Mouse (Mus musculus): Measurements from ENCODE around the gene Dhrs11. TPM values are rescaled to one million over a fixed set of nuclear protein-coding genes. Genes with fewer than 3 reads are reported as not detected.

Dhrs11 gene
- polyA plus RNA-seq, 1 experiment from 2014 or later, result 16.9 TPM

DNA sequence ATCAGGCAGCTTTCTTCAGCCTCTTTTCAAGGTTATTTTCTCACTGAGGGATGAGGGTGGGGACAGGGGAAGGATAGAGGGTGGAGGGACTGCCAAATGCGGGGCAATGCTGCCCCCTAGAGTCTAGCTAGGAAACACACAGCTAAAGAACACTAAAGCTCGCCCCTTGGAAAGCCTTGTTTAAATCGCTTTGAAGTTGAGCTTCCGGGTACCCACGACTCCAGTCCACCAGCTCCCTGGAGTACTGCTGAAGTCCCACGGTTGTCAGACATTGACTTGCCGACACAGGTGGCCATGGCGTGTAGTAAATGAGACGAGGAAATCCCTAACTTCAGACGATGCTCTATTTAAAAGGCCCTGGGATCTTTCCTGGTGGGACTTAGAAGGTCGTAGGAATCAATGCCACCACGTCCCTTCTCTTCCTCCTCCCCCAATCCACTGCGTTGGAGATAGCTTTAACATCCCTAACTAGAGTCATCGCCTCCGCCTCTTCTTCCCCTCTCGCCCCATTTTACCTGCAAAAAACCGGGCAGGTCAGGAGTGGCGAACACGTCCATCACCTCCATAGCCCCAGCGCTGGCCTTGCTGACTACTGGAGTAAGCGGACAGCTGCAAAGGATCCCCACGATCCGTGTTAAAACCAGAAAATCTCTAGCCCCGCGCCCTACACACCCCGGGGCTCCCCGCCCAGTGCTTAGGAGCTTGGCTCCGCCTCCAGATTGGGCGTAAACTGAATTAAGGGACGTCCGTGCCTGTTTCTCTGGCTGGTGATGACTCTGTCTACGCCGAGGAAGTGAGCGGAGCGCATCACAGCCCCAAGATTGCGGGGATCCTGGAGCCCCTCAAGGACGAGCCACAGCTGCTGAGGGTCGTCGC is 10.5 kb downstream of the Dhrs11 start:
- H3K27me3 ChIP-seq (ENCODE audit: poor library complexity, severe bottlenecking), result no peaks in the 10 kb centered on the region
- H3K36me3 ChIP-seq (replicated peaks), result peaks cover 11% of the 10 kb centered on the region
- H3K4me1 ChIP-seq, result peaks cover 33% of the 10 kb centered on the region
- H3K27ac ChIP-seq, result peak overlapping the region; percentile 90
- no peaks in the 10 kb centered on the region for H3K9me3 ChIP-seq
- DNase-seq (ENCODE audit: extremely low spot score, low spot score), result peak; percentile 58
- under 1% methylated on average over 39 of the region's 39 CpGs for WGBS
- peak overlapping the region; percentile 85 for H3K4me3 ChIP-seq

DNA sequence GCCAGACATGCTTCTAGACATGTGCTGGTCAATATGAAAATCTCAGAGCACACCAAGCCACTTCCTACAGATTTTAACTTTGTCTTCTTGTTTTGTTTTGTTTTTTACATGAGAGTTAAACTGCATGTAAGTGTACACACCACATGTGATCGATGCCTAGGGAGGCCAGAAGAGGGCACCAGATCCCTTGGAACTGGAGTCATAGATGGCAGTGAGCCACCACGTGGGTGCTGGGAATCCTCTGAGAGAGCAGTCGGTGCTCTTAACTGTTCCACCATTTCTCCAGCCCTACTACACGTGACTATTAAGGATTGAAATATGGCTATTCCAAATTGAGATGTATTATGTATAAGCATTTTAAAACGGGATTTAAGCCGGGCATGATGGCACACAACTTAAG is 11.4 kb downstream of the Dhrs11 start:
- peaks cover 29% of the 10 kb centered on the region for H3K4me1 ChIP-seq
- no peak for DNase-seq (ENCODE audit: extremely low spot score, low spot score)
- H3K9me3 ChIP-seq, result no peaks in the 10 kb centered on the region
- 82% methylated on average over 6 of the region's 6 CpGs for whole genome bisulfite sequencing
- no peak overlapping the region for H3K27ac ChIP-seq
- H3K4me3 ChIP-seq, result no peak overlapping the region
- H3K27me3 ChIP-seq (ENCODE audit: poor library complexity, severe bottlenecking), result no peaks in the 10 kb centered on the region
- H3K36me3 ChIP-seq (replicated peaks), result peaks cover 8% of the 10 kb centered on the region

DNA sequence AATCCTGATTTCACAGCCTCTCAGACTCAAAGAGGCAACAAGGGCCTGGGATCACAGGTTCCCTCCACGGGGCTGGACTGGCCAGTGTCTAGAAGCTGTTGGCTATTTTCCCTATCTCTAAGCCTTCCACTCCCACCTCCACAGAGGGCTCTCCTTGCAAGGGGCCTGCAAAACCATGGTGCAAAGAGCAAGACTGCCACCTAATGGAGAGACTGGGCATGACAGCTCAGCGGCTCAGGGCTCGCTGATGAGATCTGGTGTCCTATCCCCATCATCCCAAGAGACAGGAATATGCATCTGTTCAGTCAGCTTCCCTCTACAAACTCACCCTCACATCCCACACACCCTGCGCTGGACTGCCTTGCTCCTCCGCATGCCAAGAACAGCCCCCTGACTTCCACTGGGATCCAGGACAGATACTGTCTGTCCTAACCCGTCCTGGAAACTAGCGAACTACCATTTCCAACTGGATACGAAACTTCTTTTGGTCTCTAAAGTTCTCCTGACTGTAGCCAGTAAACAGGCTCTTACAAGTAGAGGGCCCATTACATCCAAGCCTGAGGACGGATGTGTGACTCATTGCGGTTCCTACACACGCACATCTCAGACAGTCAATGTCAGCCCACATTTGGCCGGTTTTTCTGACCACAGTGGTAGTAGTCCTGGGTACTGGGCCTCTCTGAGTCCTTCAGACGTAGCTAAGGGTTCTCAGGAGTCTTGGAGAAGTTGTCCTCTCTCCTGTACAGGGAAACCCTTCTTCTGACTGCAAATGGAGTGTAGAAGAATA is 14.9 kb downstream of the Dhrs11 start:
- Histone ChIP-seq H3K27ac (no peak overlapping the region), H3K4me3 (no peak overlapping the region), H3K36me3 (replicated peaks) (0 out of 2 replicates have a peak, but pooled peaks cover 3% of the 10 kb centered on the region), H3K4me1 (peaks cover 19% of the 10 kb centered on the region), H3K27me3 (ENCODE audit: poor library complexity, severe bottlenecking) (no peaks in the 10 kb centered on the region), H3K9me3 (no peaks in the 10 kb centered on the region)
- DNase-seq (ENCODE audit: extremely low spot score, low spot score), result peak; percentile 82
- WGBS, result 59% methylated on average over 13 of the region's 13 CpGs

DNA sequence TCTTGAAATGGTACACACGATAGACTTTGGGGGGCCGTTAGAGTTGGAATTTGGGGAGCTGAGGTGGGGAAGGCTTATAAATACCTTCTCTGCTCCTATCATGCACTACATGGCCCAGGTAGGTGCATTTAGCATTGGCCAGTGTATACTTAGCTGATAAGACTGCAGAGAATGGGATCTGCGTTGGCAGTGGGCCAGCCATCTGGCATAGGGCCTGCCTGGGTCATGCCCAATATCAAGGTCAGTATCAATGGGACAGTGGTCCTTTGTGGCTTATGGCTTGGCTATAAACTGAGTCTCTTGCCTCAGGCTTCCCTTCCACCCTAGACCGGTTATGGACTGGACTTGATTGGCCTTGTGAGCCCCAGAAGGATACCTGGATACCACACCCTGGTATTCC is 24.4 kb downstream of the Dhrs11 start:
- DNase-seq (ENCODE audit: extremely low spot score, low spot score), result no peak
- H3K4me1 ChIP-seq, result no peaks in the 10 kb centered on the region
- no peaks in the 10 kb centered on the region for H3K27me3 ChIP-seq (ENCODE audit: poor library complexity, severe bottlenecking)
- no peaks in the 10 kb centered on the region for H3K9me3 ChIP-seq
- 94% methylated on average over 4 of the region's 4 CpGs for WGBS
- H3K4me3 ChIP-seq, result no peak overlapping the region
- H3K27ac ChIP-seq, result no peak overlapping the region
- no peaks in the 10 kb centered on the region for H3K36me3 ChIP-seq (replicated peaks)

DNA sequence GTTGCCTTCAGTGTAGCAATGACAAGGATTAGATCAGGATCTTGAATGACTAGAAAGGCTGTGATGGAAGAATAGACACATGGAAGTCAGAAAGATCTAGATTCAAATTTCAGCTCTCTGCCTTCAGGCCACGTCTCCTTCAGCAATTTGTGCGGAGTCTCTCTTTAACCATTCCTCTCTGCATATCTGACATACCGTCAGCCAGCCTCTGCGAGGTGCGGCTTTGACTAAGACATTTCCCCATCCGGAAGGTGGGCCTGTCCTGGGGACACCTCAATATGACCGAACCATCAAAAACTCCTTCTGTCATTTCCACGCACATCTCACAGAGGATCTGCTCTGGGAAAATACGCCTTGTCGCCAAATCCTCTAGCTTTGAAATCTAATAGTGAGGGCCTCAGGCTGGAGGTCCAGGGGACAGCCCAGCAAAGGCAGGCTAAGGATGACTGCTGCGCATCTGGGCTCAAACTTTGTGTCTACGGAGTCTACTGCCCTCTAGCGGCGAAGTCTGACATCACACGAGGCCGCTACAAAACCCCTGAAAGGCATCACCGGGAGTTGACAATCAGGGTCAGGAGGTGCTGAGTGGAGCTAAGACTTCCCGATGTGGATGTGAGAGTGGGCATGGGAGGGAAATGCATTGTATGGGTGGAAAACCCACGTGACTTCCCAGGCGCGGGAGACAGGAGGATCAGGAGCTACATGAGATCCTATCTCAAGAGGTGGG is 31.0 kb downstream of the Dhrs11 start:
- DNase-seq (ENCODE audit: extremely low spot score, low spot score), result peak; percentile 86
- WGBS, result 20% methylated on average over 21 of the region's 21 CpGs
- H3K4me1 ChIP-seq, result peaks cover 21% of the 10 kb centered on the region
- H3K36me3 ChIP-seq (replicated peaks), result no peaks in the 10 kb centered on the region
- no peak overlapping the region for H3K4me3 ChIP-seq
- no peak overlapping the region for H3K27ac ChIP-seq
- H3K27me3 ChIP-seq (ENCODE audit: poor library complexity, severe bottlenecking), result peaks cover 44% of the 10 kb centered on the region
- H3K9me3 ChIP-seq, result no peaks in the 10 kb centered on the region

DNA sequence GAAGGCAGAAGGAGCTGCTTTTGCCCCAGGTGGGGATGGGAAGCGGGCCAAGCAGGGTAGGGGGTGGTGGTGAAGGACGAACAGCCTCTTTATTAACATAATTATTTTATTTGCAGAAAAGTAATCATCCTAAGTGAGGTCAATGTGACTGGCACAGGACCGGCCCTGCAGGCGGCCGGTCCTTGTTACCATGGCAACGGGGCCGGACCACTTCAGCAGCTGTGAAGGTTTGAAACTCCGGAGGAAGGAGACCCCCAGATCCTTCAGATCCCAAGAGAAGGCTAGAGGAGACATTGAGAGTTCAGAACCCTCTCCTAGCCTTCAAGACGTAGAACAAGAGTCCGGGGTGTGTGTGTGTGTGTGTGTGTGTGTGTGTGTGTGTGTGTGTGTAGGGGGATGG is 31.8 kb downstream of the Dhrs11 start:
- 43% methylated on average over 10 of the region's 10 CpGs for WGBS
- Histone ChIP-seq H3K9me3 (no peaks in the 10 kb centered on the region), H3K4me1 (peaks cover 21% of the 10 kb centered on the region), H3K27me3 (ENCODE audit: poor library complexity, severe bottlenecking) (peaks cover 51% of the 10 kb centered on the region), H3K4me3 (no peak overlapping the region), H3K36me3 (replicated peaks) (no peaks in the 10 kb centered on the region), H3K27ac (no peak overlapping the region)
- no peak for DNase-seq (ENCODE audit: extremely low spot score, low spot score)

DNA sequence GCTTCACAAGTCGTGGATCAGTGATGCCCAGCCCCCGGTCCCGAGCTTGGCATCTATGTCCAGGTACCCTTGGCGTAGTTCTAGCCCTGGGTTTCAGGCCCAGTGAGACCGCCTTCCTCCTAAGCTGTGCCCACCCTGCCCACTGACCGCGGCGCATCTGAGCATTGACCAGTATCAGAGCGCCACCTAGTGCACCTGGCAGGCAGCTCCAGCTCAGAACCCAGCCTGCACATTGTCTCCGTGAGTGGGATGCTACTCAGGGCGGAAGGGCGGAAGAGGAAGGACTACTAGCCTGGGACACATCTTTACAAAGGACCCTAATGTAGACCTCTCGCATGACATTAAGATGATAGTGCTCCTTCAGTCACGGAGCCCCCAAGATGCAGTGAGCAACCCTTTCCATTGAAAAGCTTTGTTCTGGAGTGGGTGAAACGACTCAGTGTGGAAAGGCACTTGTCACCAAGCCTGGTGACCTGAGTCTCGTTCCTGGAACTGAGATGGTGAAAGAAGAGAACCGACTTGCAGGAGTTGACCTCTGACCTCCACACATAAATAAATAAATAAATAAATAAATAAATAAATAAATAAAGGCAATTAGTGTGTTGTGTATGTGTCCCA is 34.2 kb downstream of the Dhrs11 start:
- H3K27ac ChIP-seq, result 0 out of 2 replicates have a peak overlapping the region, but pooled peaks have one; percentile 12
- H3K4me3 ChIP-seq, result peak overlapping the region; percentile 26
- no peaks in the 10 kb centered on the region for H3K36me3 ChIP-seq (replicated peaks)
- DNase-seq (ENCODE audit: extremely low spot score, low spot score), result peak; percentile 84
- peaks cover 32% of the 10 kb centered on the region for H3K4me1 ChIP-seq
- WGBS, result 13% methylated on average over 17 of the region's 17 CpGs
- no peaks in the 10 kb centered on the region for H3K9me3 ChIP-seq
- peaks cover 67% of the 10 kb centered on the region for H3K27me3 ChIP-seq (ENCODE audit: poor library complexity, severe bottlenecking)

DNA sequence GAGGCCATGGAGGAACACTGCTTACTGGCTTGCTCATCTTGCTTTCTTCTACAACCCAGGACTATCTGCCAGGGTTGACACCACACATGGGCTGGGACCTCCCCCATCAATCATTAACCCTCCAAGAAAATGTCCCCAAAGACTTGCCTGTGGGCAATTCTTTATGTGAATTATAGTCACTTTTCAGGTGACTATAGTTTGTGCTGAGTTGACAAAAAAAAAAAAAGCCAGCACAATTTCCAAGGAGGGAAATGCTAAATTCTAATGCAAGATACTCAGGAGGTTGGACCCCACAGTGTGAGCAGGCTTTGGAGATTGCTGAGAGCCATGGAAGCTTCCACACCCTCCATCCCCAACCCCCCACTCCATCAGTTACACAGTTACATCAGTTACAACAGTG is 35.2 kb downstream of the Dhrs11 start:
- DNase-seq (ENCODE audit: extremely low spot score, low spot score), result no peak
- no peaks in the 10 kb centered on the region for H3K36me3 ChIP-seq (replicated peaks)
- no peak overlapping the region for H3K4me3 ChIP-seq
- H3K27ac ChIP-seq, result no peak overlapping the region
- H3K9me3 ChIP-seq, result no peaks in the 10 kb centered on the region
- peaks cover 69% of the 10 kb centered on the region for H3K27me3 ChIP-seq (ENCODE audit: poor library complexity, severe bottlenecking)
- H3K4me1 ChIP-seq, result peaks cover 41% of the 10 kb centered on the region

DNA sequence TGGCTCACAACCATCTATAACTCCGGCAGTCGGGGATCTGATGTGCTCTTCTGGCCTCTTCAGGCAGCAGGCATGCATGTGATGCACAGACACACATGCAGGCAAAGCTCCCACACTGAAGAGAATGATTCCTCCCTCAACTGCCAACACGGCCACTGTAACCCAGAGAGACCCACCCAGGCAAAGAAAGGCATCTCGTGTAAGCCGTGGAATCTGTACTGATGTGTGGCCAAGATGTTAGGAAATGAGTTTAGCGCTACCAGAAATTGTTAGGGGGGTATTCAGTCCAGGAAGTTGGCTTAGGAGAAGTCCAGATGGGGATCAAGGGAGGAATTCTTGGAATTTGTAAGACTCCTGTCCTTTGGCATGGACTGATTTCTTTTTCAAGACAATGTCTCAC is 38.4 kb downstream of the Dhrs11 start:
- no peak for DNase-seq (ENCODE audit: extremely low spot score, low spot score)
- H3K27me3 ChIP-seq (ENCODE audit: poor library complexity, severe bottlenecking), result peaks cover 44% of the 10 kb centered on the region
- 75% methylated on average over 6 of the region's 6 CpGs for WGBS

DNA sequence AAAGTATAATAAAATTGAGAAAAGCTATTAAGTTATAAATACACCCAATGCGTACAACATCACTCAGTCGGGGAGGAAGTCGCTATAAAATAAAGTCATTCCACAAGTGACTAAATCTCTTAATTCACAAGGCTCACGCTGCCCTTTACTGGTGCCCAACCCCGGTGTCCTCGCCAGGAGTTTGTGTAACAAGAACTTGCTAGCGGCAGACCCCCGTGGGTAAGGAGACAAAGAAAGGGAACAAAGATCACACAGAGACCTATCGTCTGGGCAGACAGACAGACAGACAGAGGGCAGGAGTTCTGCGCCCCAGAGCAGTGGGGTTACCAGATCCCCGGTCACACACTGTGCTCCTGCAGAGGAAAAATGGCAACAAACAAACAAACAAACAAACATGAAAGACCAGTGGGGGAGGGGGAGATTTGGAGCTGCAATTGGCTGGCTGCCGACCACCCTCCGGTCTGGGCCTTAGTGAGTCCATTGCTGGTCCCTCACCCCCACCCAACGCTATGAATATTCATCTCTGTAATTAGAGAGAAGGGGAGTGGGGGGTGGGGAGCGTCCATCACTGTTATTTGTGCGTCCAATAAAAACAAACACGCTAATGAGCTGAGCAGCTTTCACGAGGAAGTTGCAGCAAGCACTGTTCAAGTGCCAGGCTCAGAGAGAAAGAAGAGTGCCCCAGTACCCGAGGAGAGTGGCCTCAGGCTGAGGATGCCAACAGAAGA is 48.5 kb downstream of the Dhrs11 start:
- Histone ChIP-seq H3K27ac (peak overlapping the region; percentile 48; the same call in 1 of the 2 replicates), H3K36me3 (replicated peaks) (no peaks in the 10 kb centered on the region), H3K27me3 (ENCODE audit: poor library complexity, severe bottlenecking) (peaks cover 97% of the 10 kb centered on the region), H3K4me3 (peak overlapping the region; percentile 33), H3K4me1 (peaks cover 34% of the 10 kb centered on the region), H3K9me3 (no peaks in the 10 kb centered on the region)
- no peak for DNase-seq (ENCODE audit: extremely low spot score, low spot score)
- WGBS, result 3% methylated on average over 19 of the region's 19 CpGs

More for the DNA sequence above, 38.4 kb downstream of the Dhrs11 start:
- Histone ChIP-seq H3K27ac (no peak overlapping the region; the same call in 1 of the 2 replicates), H3K4me3 (no peak overlapping the region), H3K4me1 (peaks cover 32% of the 10 kb centered on the region), H3K36me3 (replicated peaks) (no peaks in the 10 kb centered on the region), H3K9me3 (no peaks in the 10 kb centered on the region)

DNA sequence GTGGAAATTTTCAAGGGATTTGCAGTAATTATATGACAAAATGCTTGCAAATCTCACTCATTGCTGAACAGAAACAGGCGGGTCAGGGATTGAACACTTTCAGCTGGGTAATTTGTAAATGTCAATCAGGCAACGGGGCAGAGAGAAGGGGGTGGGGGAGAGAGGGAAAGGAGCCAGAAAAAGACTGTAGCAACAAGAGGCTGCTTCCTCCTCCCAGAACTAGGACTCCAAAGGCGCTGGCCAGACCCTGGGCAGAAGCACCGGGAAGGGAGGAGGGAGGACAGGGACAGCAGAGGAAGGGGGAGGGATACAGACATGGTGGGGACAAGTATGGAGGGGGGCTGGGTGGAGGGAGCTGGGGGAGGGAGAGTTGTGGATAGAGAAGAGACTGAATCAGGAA is 53.2 kb downstream of the Dhrs11 start:
- Histone ChIP-seq H3K27ac (no peak overlapping the region), H3K4me1 (peaks cover 46% of the 10 kb centered on the region), H3K9me3 (no peaks in the 10 kb centered on the region), H3K36me3 (replicated peaks) (no peaks in the 10 kb centered on the region), H3K4me3 (no peak overlapping the region), H3K27me3 (ENCODE audit: poor library complexity, severe bottlenecking) (peaks cover 95% of the 10 kb centered on the region)
- no peak for DNase-seq (ENCODE audit: extremely low spot score, low spot score)
- WGBS, result 9% methylated on average over 4 of the region's 4 CpGs
